Mouse (Mus musculus) brain, embryonic 18.5 days (tissue): ENCODE data around the gene Anapc2.
A peak's percentile ranks its signal among the peaks of the same experiment; 100 is the strongest.
"Not testable (repeated sequence)": the region's sequence is repeated elsewhere in the genome, so short reads cannot be mapped to it uniquely, and the experiment has no call there.

ENCODE experiments used
- DNase-seq: peaks from one replicate; pipeline ENCODE4 v3.0.0-alpha.2; 2012; ENCODE audit warnings: low read depth, low spot score

The Anapc2 gene

GRCm38 (mm10) chr2:25240723-25241437, 31.4 kb upstream of the Anapc2 start:
- DNase-seq, result peak; percentile 71

GRCm38 (mm10) chr2:25241438-25241775, 30.9 kb upstream of the Anapc2 start:
- DNase-seq, result no peak

- DNase-seq, result no peak
Measured at GRCm38 (mm10) chr2:25242101-25242506, 30.2 kb upstream of the Anapc2 start, which contains the start of the genes Rnf208 and Cysrt1. Gene Rnf208 (plus strand): TSS chr2:25242255. Gene Cysrt1 (minus strand): TSS chr2:25242452.

GRCm38 (mm10) chr2:25243342-25243741, 28.9 kb upstream of the Anapc2 start:
- DNase-seq, result no peak

- no peak for DNase-seq
Measured at GRCm38 (mm10) chr2:25244144-25244543, 28.1 kb upstream of the Anapc2 start.

GRCm38 (mm10) chr2:25246183-25247072, 25.9 kb upstream of the Anapc2 start, which contains the start of gene AL732309.1:
Gene AL732309.1 (minus strand): TSS chr2:25246863.
- no peak for DNase-seq

GRCm38 (mm10) chr2:25252331-25252730, 19.9 kb upstream of the Anapc2 start:
- DNase-seq, result no peak

DNA sequence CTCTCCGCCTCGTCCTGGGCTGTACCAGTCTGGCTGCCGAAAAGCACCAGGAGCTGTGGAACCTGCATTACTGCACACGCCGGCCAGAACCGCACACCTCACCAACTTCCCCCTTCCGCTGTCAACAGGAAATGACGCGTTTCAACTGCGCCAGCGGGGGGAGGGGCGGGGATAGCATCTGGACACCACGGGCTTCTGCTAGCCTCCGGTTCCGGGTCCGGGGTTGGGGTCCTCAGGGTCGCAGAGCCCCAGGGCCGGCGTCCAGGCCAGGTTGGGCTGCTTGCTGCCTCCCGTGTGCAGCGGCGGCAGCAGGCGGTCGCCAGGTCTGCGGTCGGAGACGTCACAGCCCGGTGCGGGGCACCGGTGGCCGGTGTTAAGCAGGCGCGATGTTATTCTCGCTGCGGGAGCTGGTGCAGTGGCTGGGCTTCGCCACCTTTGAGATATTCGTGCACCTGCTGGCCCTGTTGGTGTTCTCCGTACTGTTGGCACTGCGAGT, 16.9 kb upstream of the Anapc2 start, which contains the start of gene Tmem203:
Tmem203 (plus strand) TSS at position 156 of the 496 bp plus-strand sequence.
- DNase-seq, result peak; percentile 83

DNA sequence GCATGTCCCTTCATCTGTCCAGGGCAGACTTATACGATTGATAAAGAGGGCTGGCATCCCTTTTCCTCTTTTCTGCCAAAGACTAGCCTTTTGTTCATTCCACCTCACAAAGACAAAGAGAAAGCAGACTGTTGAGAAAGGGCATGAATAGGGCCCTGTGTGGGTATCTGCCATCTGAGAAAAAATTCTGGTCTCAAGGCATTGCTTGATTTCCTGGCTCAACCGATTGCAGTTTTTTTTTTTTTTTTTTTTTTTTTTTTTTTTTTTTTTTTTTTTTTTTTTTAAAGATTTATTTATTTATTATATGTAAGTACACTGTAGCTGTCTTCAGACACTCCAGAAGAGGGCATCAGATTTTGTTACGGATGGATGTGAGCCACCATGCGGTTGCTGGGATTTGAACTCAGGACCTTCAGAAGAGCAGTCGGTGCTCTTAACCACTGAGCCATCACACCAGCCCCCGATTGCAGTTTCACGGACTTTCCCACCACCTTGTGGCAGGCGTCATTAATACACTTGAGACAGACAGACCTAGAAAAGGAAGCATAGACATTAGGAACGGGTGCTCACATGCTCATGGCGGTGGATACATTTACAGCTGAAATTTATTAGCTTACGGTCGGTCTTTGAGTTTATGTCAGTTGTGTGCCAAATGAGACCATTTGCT, 15.7 kb upstream of the Anapc2 start:
- not testable (repeated sequence) for DNase-seq

DNA sequence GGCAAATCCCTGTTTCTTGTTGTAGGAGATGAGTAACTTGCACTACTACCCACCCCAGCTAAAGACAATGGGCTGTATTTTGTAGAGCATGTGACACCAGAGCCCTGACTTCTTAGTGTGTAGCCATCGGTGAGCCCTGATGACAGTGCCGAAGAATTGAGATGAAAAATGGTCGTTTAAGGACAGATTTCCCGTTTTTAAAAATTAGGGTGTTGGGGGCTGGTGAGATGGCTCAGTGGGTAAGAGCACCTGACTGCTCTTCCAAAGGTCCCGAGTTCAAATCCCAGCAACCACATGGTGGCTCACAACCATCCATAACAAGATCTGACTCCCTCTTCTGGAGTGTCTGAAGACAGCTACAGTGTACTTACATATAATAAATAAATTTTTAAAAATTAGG, 15.0 kb upstream of the Anapc2 start:
- DNase-seq, result not testable (repeated sequence)

GRCm38 (mm10) chr2:25258887-25259286, 13.4 kb upstream of the Anapc2 start:
- no peak for DNase-seq

- no peak for DNase-seq
Measured at GRCm38 (mm10) chr2:25261870-25262269, 10.4 kb upstream of the Anapc2 start.

GRCm38 (mm10) chr2:25262291-25262767, 9.9 kb upstream of the Anapc2 start, which contains the start of gene Tprn:
Gene Tprn (plus strand): TSS chr2:25262618.
- DNase-seq, result peak; percentile 95

DNA sequence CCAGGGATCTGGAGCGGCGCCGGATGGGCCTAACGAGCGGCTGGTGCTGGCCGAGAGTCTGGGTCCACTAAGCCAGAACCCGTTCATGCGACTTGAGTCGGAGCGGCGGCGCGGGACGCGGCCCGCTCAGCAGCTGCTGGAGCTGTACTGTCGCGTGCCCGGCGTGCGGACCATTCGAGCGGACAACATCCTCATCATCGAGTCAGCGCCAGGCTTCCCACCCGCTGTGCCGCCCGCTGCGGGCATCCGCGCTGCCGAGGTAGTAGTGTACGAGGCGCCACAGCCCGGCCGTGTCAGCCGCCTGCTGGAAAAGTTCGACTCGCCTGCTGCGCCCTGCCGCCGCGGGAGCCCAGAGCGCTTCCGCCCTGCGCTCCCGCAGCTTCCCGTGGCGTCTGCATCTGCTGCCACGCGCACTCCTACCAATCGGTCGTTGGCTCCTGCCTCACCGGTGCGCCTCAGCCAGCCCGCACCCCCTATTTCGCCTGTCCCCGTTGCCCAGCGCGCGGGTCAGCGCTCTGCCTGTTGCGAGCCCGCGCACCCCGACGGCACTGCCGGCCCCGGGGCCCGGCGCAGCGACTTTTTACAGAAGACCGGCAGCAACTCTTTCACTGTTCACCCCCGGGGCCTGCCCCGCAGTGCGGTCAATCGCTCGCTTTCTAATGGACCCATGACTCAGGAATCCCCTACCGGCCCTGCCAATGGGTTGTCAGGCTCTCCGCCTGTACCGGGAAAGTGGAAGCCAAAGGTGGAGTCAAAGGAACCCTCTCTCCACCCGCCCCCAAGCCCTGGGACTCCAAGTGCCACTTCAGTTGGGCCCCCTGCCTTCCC, 9.3 kb upstream of the Anapc2 start:
- DNase-seq, result no peak

DNA sequence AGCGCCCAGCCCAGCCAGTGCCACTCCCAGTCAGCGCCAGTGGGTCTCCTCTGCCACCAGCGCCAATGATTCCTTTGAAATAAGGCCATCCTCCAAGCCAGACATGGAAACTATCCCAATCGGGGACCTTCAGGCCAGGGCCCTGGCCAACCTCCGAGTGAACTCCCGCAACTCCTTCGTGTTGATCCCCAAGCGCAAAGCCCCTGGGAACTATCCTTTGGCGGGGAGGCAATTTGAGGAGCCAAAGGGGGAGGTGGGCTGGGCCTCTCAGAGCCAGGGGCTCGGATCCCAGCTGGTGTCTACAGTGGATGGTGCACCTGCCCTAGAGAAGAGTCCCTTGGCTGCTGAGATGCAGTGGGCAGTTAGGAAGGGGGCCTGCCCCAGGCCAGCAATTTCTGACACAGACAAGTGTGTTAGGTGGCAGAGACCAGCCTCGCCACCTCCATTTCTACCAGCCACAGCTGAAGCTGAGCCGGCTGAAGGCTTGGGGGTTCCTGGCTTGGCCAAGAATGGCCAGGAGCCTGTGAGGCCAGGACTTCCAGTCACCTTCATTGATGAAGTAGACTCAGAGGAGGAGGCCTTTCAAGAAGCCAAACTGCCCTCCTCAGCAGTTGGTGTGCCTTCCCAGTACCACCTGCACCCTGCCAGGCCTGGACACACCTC, 8.5 kb upstream of the Anapc2 start:
- no peak for DNase-seq

DNA sequence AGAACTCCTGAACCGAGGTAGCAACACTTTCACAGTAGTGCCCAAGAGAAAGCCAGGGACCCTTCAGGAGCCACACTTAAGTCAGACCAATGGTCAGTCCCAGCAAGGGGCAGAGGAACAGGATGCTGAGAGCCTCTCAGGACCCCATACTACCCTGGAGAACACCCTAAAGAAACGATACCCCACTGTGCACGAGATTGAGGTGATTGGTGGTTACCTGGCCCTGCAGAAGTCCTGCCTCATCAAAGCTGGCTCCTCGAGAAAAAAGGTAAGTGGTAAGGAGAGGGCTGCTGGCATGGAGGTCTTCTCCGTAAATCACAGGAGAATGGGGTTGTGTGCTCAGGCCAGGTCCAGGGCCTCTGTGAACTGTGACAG, 8.0 kb upstream of the Anapc2 start:
- no peak for DNase-seq

DNA sequence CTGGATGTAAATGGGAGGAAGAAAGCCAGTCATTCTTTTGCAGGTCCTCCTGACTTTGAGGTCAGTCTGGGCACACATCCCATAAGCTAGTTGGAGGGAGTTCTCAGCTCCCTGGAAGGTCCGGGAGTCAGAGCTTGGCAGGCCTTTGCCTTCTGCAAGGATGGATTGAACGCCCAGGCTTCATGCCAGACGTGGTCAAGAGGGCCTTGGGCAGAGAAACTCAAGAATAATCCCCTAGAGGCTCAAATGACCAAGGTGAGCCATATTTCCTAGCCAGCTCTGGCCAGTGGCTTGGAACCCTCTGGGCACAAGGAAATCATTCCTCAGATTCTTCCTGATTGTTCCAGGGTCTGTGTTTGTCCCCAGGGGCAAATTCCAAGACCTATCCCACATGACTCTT, 7.4 kb upstream of the Anapc2 start:
- no peak for DNase-seq

GRCm38 (mm10) chr2:25265897-25266656, 6.2 kb upstream of the Anapc2 start:
- DNase-seq, result no peak

DNA sequence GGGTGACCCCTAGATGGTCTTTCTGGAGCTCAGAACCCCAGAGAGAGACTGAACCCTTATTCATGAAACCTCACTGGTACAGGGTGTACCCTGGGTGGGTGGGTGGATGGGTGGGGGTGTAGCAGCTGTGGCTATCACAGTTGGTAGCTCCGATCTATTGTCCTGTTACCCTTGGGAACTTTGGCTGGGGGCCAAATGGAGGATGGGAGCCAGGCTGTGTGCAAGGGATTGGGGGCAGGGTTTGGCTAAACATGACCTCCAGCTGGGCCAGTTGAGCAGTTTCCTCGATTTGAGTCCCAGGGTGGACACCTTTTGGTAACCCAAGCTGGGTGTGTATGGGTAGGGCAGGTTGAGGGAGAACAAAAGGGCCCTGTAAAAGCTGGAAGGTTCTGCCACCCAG, 5.6 kb upstream of the Anapc2 start:
- no peak for DNase-seq
